Mouse (Mus musculus) heart, embryonic 16.5 days (tissue): ENCODE data around the gene Pik3r4. TPM values are rescaled to one million over a fixed set of nuclear protein-coding genes. Genes with fewer than 3 reads are reported as not detected.

Experiments used
- polyA plus RNA-seq: library from polyadenylated mRNA; unstranded; fragments of >200 nt; fragmentation: Nextera tagmentation; extraction: Ambion mirVana; gene quantifications from 2 replicates; pipeline ENCODE4 v1.2.1, GENCODE M21; 2015

Gene Pik3r4
- polyA plus RNA-seq, 1 experiment from 2014 or later: 13.9 TPM

Other genes with a start within 250 kb of the Pik3r4 start
- 15.1 and 15.9 TPM in 2 replicates for gene Aste1, start 247.6 kb upstream of the Pik3r4 start, polyA plus RNA-seq
- gene Nek11, start 247.5 kb upstream of the Pik3r4 start, polyA plus RNA-seq: 0.32 and 0.33 TPM in 2 replicates
- gene Atp2c1, start 115.7 kb upstream of the Pik3r4 start, polyA plus RNA-seq: 43.7 and 53.4 TPM in 2 replicates
- 3.1 and 3.5 TPM in 2 replicates for gene Col6a6, start 185.2 kb downstream of the Pik3r4 start, polyA plus RNA-seq